Mouse (Mus musculus): ENCODE data around the gene Rnf7. TPM values are rescaled to one million over a fixed set of nuclear protein-coding genes. Genes with fewer than 3 reads are reported as not detected.
A peak's percentile ranks its signal among the peaks of the same experiment; 100 is the strongest.
"Not testable (repeated sequence)": the region's sequence is repeated elsewhere in the genome, so short reads cannot be mapped to it uniquely, and the experiment has no call there.

Gene Rnf7
- 187 and 196 TPM in 2 replicates for polyA plus RNA-seq (2015; fragmentation: Nextera tagmentation; extraction: Ambion mirVana)

DNA sequence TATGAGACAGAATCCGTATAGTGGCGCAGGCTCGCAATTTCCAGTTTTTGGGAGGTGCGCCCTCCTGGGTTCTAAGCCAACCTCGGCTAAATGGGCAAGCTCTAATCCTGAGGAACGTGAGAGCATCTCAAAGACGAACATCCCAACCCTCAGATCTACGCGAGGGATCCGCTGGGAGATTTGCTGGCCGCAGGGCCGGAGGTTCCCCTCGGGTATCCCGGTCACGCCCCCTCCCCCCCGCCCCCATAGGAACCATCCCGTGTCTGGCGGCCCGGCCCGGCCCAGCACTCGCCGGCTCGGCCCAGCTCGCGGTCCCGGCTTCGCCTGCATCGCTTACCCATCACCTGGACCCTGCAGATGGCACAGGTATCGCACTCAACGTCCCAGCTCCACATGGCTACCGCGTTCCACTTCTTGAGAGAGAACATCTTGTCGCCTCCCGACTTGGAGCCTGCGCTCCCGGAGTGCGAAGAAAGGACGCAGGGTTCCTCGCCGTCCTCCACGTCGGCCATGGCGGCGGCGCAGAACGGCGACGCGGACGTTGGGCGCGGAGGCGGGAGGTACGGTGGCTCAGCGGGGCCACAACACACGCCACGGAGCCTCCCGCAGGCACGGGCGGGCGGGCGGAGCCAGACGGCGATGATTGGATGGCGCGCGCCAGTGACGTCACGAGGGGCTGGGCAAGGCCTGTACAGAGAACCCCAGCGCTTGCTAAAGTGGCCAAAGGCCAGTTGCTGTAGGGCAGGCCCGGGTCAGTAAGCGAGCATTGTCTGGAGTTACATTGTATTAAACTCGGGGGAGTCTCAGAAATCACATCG lies at the start of gene Rnf7:
TSS of gene Rnf7 (minus strand) at position 605 of the 818 bp plus-strand sequence.
- Histone ChIP-seq H3K27me3 (no peaks in the 10 kb centered on the region), H3K9me3 (no peaks in the 10 kb centered on the region), H3K27ac (peak within 1 kb of the TSS; percentile 87), H3K4me2 (peak within 1 kb of the TSS; percentile 65), H3K9ac (peak within 1 kb of the TSS; percentile 71), H3K4me1 (peaks cover 21% of the 10 kb centered on the region), H3K4me3 (peak within 1 kb of the TSS; percentile 69), H3K36me3 (peaks cover 3% of the 10 kb centered on the region; the same call in 1 of the 2 replicates)
- under 1% methylated on average over 74 of the region's 74 CpGs for WGBS
- ATAC-seq (ENCODE audit: insufficient number of reproducible peaks, low FRiP score, low TSS enrichment, low read depth): peak; percentile 96

DNA sequence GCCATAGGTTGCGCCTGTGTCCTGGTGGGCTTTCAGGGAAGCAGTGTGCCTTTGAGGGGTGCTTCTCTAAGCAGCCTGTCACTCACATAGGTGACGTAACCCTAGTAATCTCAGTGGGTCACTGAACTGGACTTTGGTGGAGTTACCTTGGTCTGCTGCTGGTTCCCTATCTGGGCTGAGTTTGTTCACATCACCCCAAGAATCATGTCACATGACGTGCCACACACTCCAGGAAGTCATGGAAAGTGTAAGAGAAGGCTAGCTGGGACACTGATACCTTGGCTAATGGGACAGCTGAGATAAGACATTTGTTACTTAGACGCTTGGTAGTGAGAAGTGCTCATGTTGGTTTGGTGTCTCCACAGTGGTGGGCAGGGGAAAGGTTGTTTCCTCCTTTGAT lies 47.5 kb upstream of the Rnf7 start:
- Histone ChIP-seq H3K4me2 (no peak overlapping the region), H3K27ac (no peak overlapping the region), H3K27me3 (no peaks in the 10 kb centered on the region), H3K36me3 (no peaks in the 10 kb centered on the region), H3K4me3 (no peak overlapping the region), H3K9ac (no peak overlapping the region), H3K9me3 (no peaks in the 10 kb centered on the region), H3K4me1 (peaks cover 12% of the 10 kb centered on the region)
- 84% methylated on average over 4 of the region's 4 CpGs for WGBS
- no peak for ATAC-seq (ENCODE audit: insufficient number of reproducible peaks, low FRiP score, low TSS enrichment, low read depth)

DNA sequence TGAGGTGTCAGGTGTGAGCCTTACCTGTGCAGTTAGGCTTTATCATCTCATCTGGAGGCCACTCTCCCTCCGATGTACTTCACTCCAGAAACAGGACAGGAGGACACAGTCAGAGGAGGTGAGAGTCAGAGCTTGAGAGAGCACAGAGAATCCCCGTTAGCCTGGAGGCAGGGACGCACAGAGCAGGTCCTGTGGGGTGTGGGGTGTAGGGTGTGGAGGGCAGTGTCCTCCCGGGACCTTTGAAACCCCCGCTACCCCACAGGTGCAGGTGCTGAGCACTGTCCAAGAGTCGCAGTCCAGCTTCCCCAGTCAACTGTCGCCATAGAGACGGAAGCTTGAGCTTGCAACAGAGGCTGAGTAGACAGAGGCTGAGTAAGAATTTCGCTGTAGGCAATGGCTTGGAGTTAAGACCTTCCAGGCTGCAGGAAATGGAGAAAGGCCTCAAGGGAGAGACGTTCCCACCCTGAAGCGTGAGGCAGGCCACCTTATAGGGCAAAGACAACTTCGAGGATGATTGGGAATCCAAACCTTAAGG lies 46.6 kb upstream of the Rnf7 start, which contains the start of gene Gm28729:
TSS of gene Gm28729 (minus strand) at position 293 of the 535 bp plus-strand sequence.
- H3K4me3 ChIP-seq: no peak within 1 kb of the TSS
- peaks cover 3% of the 10 kb centered on the region for H3K4me1 ChIP-seq
- no peaks in the 10 kb centered on the region for H3K9me3 ChIP-seq
- no peak within 1 kb of the TSS for H3K9ac ChIP-seq
- H3K27ac ChIP-seq: no peak within 1 kb of the TSS
- H3K27me3 ChIP-seq: no peaks in the 10 kb centered on the region
- 43% methylated on average over 12 of the region's 12 CpGs for WGBS
- no peak within 1 kb of the TSS for H3K4me2 ChIP-seq
- no peaks in the 10 kb centered on the region for H3K36me3 ChIP-seq
- peak; percentile 54; the same call in 1 of the 2 replicates for ATAC-seq (ENCODE audit: insufficient number of reproducible peaks, low FRiP score, low TSS enrichment, low read depth)

DNA sequence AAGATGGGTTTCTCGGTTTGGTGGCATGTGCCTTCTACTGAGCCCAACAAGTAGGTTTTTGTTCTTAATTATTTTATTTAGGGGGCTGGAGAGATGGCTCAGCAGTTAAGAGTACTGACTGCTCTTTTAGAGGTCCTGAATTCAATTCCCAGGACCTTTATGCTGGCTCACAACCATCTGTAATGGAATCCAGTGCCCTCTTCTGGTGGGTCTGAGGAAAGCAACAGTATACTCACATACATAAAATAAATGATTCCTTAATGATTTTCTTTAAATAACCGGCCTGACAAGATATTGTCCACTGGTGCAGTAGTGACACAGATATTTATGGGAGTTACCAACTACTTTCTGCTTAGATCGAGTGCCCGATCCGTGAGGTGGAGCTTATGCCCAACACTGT lies 44.7 kb upstream of the Rnf7 start:
- H3K4me1 ChIP-seq: peaks cover 3% of the 10 kb centered on the region
- no peak for ATAC-seq (ENCODE audit: insufficient number of reproducible peaks, low FRiP score, low TSS enrichment, low read depth)
- H3K36me3 ChIP-seq: no peaks in the 10 kb centered on the region
- 84% methylated on average over 5 of the region's 5 CpGs for WGBS
- H3K9me3 ChIP-seq: no peaks in the 10 kb centered on the region
- no peak overlapping the region for H3K27ac ChIP-seq
- no peak overlapping the region for H3K9ac ChIP-seq
- H3K4me3 ChIP-seq: no peak overlapping the region
- H3K4me2 ChIP-seq: no peak overlapping the region
- H3K27me3 ChIP-seq: no peaks in the 10 kb centered on the region

DNA sequence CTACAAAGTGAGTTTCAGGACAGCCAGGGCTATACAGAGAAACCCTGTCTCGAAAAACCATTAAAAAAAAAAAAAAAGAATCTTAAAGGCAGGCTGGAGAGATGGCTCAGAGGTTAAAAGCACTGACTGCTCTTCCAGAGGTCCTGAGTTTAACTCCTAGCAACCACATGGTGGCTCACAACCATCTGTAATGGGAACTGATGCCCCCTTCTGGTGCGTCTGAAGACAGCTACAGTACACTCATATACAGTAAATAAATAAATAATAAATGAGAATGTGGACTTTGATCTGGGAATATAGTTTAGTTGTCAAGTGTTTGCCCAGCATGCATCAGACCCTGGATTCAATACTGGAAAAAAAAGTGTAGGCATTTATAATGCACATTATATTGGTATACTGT lies 43.1 kb upstream of the Rnf7 start:
- H3K4me2 ChIP-seq; ATAC-seq (ENCODE audit: insufficient number of reproducible peaks, low FRiP score, low TSS enrichment, low read depth); H3K4me1 ChIP-seq; H3K9ac ChIP-seq; H3K9me3 ChIP-seq; H3K27me3 ChIP-seq; H3K36me3 ChIP-seq; H3K27ac ChIP-seq; H3K4me3 ChIP-seq: not testable (repeated sequence)
- WGBS: 75% methylated on average over 2 of the region's 2 CpGs

DNA sequence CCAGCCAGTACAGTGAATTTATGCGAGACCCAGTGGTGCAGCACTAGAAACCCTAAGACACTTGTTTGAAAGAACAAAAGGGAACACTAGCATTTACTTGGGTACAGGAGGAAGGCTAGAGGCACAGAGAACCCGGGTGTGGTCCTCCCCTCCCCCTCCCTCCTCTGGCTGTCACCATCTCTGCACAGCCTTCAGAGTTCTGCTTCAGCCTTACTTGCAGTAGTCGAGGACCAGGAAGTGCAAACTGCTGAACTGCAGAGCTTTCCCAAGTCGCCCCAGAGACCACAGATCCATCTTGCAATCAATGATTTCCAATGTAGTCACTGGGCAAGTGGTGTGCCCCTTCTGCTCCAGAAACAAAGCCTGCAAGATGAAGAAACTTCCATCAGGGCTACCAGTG lies 39.0 kb upstream of the Rnf7 start:
- no peak for ATAC-seq (ENCODE audit: insufficient number of reproducible peaks, low FRiP score, low TSS enrichment, low read depth)
- 25% methylated on average over 4 of the region's 4 CpGs for WGBS
- H3K4me3 ChIP-seq: no peak overlapping the region
- H3K27ac ChIP-seq: no peak overlapping the region
- H3K36me3 ChIP-seq: no peaks in the 10 kb centered on the region
- H3K9ac ChIP-seq: no peak overlapping the region
- no peaks in the 10 kb centered on the region for H3K27me3 ChIP-seq
- no peaks in the 10 kb centered on the region for H3K4me1 ChIP-seq
- H3K4me2 ChIP-seq: no peak overlapping the region
- no peaks in the 10 kb centered on the region for H3K9me3 ChIP-seq

DNA sequence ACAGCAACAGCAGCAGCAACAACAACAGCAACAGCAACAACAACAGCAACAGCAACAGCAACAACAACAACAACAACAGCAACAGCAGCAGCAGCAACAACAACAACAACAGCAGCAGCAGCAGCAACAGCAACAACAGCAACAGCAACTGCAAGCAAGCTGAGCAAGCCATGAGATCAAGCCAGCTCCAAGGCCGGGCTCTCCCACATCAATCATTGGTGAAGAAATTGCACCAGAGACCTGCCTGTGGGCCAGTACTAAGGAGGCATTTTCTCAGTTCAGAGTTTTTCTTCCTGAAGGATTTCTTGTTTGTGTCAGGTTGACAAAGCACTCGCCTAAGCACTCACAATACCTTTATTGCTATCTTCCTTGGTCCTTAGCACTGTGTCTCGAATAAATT lies 38.3 kb upstream of the Rnf7 start:
- no peak overlapping the region for H3K27ac ChIP-seq
- no peak overlapping the region for H3K9ac ChIP-seq
- H3K36me3 ChIP-seq: no peaks in the 10 kb centered on the region
- H3K9me3 ChIP-seq: no peaks in the 10 kb centered on the region
- no peaks in the 10 kb centered on the region for H3K4me1 ChIP-seq
- no peaks in the 10 kb centered on the region for H3K27me3 ChIP-seq
- 65% methylated on average over 3 of the region's 3 CpGs for WGBS
- H3K4me2 ChIP-seq: no peak overlapping the region
- no peak for ATAC-seq (ENCODE audit: insufficient number of reproducible peaks, low FRiP score, low TSS enrichment, low read depth)
- H3K4me3 ChIP-seq: no peak overlapping the region

DNA sequence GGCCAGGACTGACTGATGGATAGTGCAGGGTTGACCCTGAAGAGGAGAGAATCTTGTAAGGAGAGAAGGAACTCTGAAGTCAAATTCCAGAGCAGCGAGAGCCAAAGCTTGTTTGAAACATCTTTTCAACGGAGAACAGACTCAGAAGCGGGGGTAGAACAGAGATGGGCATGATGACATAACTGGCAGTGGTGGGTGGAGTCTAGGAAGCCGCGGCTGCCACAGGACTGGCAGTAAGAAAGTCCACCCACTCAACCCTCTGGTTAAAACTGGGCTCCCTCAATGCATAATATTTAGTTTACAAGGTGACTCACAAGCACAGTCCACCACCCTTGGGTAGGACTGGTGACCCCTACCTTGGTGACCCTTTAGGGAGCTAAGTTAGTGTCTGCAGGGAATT lies 37.3 kb upstream of the Rnf7 start:
- Histone ChIP-seq H3K4me1 (no peaks in the 10 kb centered on the region), H3K27ac (no peak overlapping the region), H3K27me3 (no peaks in the 10 kb centered on the region), H3K36me3 (no peaks in the 10 kb centered on the region), H3K9me3 (no peaks in the 10 kb centered on the region), H3K4me3 (no peak overlapping the region), H3K4me2 (no peak overlapping the region), H3K9ac (no peak overlapping the region)
- 88% methylated on average over 5 of the region's 5 CpGs for WGBS
- ATAC-seq (ENCODE audit: insufficient number of reproducible peaks, low FRiP score, low TSS enrichment, low read depth): no peak

DNA sequence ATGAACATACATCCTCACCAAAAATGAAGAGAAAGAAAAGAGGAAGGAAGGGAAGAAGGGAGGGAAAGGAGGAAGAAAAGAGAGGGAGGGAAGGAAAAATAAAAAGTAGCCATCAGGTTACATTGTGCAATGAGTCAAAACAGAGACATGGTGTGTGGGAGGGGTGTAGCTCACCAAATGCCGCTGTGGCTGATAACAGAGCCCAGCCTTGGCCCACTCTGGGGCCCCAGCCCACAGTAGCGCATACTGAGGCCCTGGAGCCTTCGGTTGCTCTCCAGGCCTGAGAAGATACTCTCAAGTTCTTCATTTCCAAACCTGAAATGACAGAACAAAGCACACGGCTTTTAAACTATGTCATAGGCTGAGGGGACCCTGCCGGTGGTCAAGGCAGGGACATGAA lies 35.8 kb upstream of the Rnf7 start:
- no peaks in the 10 kb centered on the region for H3K27me3 ChIP-seq
- H3K4me1 ChIP-seq: no peaks in the 10 kb centered on the region
- no peak overlapping the region for H3K4me3 ChIP-seq
- no peak for ATAC-seq (ENCODE audit: insufficient number of reproducible peaks, low FRiP score, low TSS enrichment, low read depth)
- no peaks in the 10 kb centered on the region for H3K36me3 ChIP-seq
- H3K9ac ChIP-seq: no peak overlapping the region
- H3K9me3 ChIP-seq: no peaks in the 10 kb centered on the region
- H3K4me2 ChIP-seq: no peak overlapping the region
- 79% methylated on average over 5 of the region's 5 CpGs for WGBS
- no peak overlapping the region for H3K27ac ChIP-seq

DNA sequence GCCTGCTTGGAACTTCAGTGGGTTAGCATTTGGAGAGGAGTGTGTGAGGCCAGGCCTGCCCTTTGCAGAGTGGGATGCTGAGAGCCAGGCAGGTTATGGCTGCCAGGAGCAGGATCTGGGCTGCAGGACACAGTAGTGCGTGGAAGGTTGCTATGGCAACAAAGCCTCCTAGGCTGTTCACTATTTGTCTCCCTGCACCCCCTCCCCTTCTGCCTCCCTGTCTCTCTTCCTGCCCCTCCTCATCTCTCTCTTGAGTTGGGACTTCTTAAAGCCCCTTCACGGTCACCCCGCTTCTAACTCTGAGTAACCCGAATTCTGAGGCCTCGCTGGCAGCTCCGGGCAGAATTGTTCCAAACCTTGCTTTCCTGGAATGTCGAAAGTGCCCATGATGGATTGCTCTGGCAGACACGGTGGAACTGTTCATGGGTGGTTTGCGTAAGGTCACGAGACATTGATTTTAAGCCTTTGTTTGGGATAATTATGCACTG lies 27.6 kb upstream of the Rnf7 start:
- peaks cover 14% of the 10 kb centered on the region for H3K4me1 ChIP-seq
- H3K9me3 ChIP-seq: no peaks in the 10 kb centered on the region
- H3K9ac ChIP-seq: no peak overlapping the region
- WGBS: 24% methylated on average over 10 of the region's 10 CpGs
- no peaks in the 10 kb centered on the region for H3K36me3 ChIP-seq
- H3K27ac ChIP-seq: peak overlapping the region; percentile 63
- peak overlapping the region; percentile 5; the same call in 1 of the 2 replicates for H3K4me2 ChIP-seq
- no peak overlapping the region for H3K4me3 ChIP-seq
- no peaks in the 10 kb centered on the region for H3K27me3 ChIP-seq
- peak; percentile 66; the same call in 1 of the 2 replicates for ATAC-seq (ENCODE audit: insufficient number of reproducible peaks, low FRiP score, low TSS enrichment, low read depth)

DNA sequence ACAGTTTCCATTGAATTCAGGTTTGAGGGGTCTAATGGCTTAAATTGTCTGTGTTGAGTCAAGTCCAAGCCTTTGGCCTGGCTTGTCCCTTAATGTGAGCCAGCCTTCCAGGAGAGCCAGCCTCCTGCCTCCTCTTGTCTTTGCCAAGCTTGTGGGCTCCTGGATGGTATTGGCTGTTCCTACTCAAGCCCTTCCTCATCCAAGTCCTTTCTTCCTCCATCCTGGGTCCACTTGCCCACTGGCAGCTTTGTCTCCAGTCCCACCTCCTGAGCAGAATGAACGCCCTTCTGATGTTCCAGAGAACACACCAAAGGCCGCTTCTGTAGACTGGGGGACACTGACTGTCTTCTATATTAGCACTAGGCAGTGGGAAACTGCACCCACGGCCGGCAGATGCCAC lies 26.7 kb upstream of the Rnf7 start:
- Histone ChIP-seq H3K4me3 (no peak overlapping the region), H3K9me3 (no peaks in the 10 kb centered on the region), H3K4me1 (peaks cover 15% of the 10 kb centered on the region), H3K27me3 (no peaks in the 10 kb centered on the region), H3K9ac (no peak overlapping the region), H3K27ac (0 out of 2 replicates have a peak overlapping the region, but pooled peaks have one; percentile 33), H3K4me2 (no peak overlapping the region), H3K36me3 (no peaks in the 10 kb centered on the region)
- 82% methylated on average over 4 of the region's 4 CpGs for WGBS
- no peak for ATAC-seq (ENCODE audit: insufficient number of reproducible peaks, low FRiP score, low TSS enrichment, low read depth)

DNA sequence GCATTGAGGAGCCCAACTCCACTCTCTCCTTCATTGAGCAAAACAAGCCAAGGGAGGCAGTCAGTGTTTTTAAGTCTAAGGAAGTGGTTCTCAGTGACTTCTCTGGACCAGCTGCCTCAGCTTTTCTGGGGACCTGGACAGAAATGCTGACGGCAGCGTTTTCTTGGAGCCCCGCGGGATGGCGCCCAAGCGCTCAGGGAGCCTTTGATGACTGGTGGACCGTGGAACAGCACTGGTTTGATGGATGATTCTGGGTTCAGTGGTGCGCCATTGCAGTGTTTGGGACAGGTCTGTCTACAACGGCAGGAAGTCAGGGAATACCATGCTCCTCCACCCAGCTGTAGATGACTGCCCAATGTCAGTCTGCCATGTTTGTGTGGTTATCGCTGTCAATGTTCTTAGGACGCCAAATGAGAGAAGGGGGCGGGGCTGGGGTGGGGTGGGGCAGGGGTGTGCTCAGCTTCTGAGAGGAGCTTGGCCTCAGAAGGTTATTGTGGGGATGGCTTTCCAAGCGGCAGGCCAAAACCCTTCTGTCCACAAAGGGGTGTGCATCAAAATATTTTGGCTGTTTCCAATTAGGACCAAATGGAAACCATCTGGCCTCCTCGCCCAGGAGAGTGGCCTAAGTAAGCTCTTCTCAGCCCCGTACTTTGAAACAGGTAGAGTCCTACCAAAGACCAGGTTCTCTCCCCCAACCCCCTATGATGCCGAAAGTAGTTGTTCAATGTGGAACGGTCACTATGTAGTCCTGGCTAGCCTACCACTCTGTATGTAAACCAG lies 25.8 kb upstream of the Rnf7 start:
- Histone ChIP-seq H3K36me3 (no peaks in the 10 kb centered on the region), H3K27ac (no peak overlapping the region), H3K9me3 (no peaks in the 10 kb centered on the region), H3K9ac (no peak overlapping the region), H3K27me3 (no peaks in the 10 kb centered on the region), H3K4me3 (no peak overlapping the region), H3K4me2 (no peak overlapping the region), H3K4me1 (peaks cover 15% of the 10 kb centered on the region)
- 62% methylated on average over 17 of the region's 17 CpGs for WGBS
- no peak for ATAC-seq (ENCODE audit: insufficient number of reproducible peaks, low FRiP score, low TSS enrichment, low read depth)

Data from limb, embryonic 15.5 days (tissue).